Mouse (Mus musculus) stomach, adult 2 months (tissue): ENCODE results near the gene Slc30a2. TPM values are rescaled to one million over a fixed set of nuclear protein-coding genes. Genes with fewer than 3 reads are reported as not detected.

ENCODE experiments used
- polyA plus RNA-seq: library from polyadenylated mRNA; depleted of rRNA; stranded (reverse); fragments of >200 nt; gene quantifications from 2 replicates; pipeline ENCODE4 v1.2.3, GENCODE M21; 2012; rRNA removed

The Slc30a2 gene
- polyA plus RNA-seq: 0.16 TPM in 1 of 2 replicates, not detected in the other

DNA sequence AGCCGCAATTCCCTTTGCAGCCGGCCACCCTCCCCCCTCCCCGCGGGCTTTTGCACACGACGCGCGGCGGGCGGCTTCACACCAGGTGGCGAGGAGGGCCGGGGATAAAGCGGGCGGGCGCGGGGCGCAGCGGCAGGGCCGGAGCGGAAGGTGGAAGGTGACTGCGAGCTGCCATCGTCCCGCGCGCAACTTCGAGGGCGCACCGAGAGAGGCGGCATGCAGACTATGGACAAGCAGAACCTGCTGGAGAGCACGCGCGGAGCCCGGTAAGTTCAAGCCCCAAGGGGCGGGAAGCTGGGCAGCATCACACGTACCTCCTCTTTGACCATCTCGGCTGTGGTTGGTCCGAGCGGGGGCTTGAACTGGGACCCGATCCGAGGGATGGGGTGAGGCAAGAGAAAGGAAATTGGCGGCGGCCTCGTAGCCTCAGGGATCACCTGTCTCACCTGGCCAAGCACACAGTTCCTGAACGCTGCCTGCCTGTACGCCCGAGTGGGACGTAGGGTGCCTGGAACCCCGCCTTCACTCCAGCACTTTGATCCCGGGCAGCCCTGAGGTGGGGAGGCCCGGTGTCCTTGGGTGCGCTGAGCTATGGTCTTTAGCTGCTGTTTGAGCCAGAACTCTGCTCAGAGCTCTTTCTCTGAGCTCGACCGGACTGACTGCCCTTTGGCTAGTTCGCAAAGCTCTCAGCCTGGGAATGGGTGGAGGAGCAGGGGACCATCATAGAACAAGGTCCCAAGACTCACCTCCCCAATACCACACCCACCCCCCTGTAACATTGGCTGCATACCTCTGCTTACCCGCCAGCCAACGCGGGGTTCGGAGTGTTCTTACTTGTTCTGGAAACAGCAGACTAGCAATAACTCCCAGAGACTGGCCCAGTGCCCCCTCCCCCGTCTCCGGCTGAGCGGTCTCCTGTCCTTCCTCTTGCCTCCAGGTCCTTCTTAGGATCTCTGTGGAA is at the start of gene Slc30a2:
Slc30a2 (plus strand) TSS at position 111 of the 961 bp plus-strand sequence.

GRCm38 (mm10) chr4:134314876-134315275 is 28.1 kb upstream of the Slc30a2 start, which contains the start of gene Trim63:
TSS of gene Trim63 (plus strand) at chr4:134315120.

DNA sequence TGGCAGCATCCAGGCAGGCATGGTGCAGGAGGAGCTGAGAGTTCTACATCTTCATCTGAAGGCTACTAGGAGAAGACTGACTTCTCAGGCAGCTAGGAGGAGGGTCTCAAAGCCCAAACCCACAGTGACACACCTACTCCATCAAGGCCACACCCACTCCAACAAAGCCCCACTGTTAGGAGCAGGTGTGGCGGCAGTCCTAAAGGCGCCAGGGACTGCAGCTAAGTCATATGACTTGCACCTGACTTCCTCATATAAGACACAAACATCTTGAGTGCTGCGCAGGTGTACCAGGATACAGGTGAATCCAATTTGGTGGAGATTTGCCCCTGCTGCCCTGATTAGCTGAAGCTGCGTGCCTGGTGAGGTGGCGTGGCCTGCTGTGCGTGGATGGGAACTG is 40.8 kb downstream of the Slc30a2 start, which contains the start of gene Extl1:
Extl1 (minus strand) TSS at position 101 of the 400 bp plus-strand sequence.

GRCm38 (mm10) chr4:134395977-134396825 is 53.2 kb downstream of the Slc30a2 start, which contains the start of gene Pafah2:
TSS of gene Pafah2 (plus strand) at chr4:134396320.

Other genes with a start within 250 kb of the Slc30a2 start
- gene Cd52, start 248.1 kb upstream of the Slc30a2 start, polyA plus RNA-seq: 4.7 and 8.8 TPM in 2 replicates
- 0.82 and 2.1 TPM in 2 replicates for gene Ubxn11, start 240.6 kb upstream of the Slc30a2 start, polyA plus RNA-seq
- gene Sh3bgrl3, start 214.4 kb upstream of the Slc30a2 start, polyA plus RNA-seq: 521 and 785 TPM in 2 replicates
- 17.3 and 19.2 TPM in 2 replicates for gene Cep85, start 156.1 kb upstream of the Slc30a2 start, polyA plus RNA-seq
- not detected in 2 replicates for gene Gm7534, start 140.2 kb upstream of the Slc30a2 start, polyA plus RNA-seq
- gene Catsper4, start 115.8 kb upstream of the Slc30a2 start, polyA plus RNA-seq: 0.21 and 0.29 TPM in 2 replicates
- 12.0 TPM in 2 replicates for gene Cnksr1, start 104.8 kb upstream of the Slc30a2 start, polyA plus RNA-seq
- not detected in 2 replicates for gene E130218I03Rik, start 99.5 kb upstream of the Slc30a2 start, polyA plus RNA-seq
- 4.6 and 9.0 TPM in 2 replicates for gene Zfp593, start 97.6 kb upstream of the Slc30a2 start, polyA plus RNA-seq
- 0.14 TPM in 1 of 2 replicates, not detected in the other for gene Gm30191, start 96.2 kb upstream of the Slc30a2 start, polyA plus RNA-seq
- gene Grrp1, start 89.1 kb upstream of the Slc30a2 start, polyA plus RNA-seq: 6.7 and 9.4 TPM in 2 replicates
- 0.56 and 0.67 TPM in 2 replicates for gene Pdik1l, start 55.3 kb upstream of the Slc30a2 start, polyA plus RNA-seq
- gene Trim63, start 28.1 kb upstream of the Slc30a2 start, polyA plus RNA-seq: 0.21 and 0.28 TPM in 2 replicates
- gene Extl1, start 40.7 kb downstream of the Slc30a2 start, polyA plus RNA-seq: 1.4 and 1.7 TPM in 2 replicates
- 28.6 and 33.4 TPM in 2 replicates for gene Pafah2, start 53.1 kb downstream of the Slc30a2 start, polyA plus RNA-seq
- 6.2 TPM in 2 replicates for gene Stmn1, start 125.1 kb downstream of the Slc30a2 start, polyA plus RNA-seq
- 57.5 and 68.1 TPM in 2 replicates for gene Paqr7, start 153.5 kb downstream of the Slc30a2 start, polyA plus RNA-seq
- gene Aunip, start 167.8 kb downstream of the Slc30a2 start, polyA plus RNA-seq: 0.09 and 0.17 TPM in 2 replicates
- 22.1 and 23.9 TPM in 2 replicates for gene Mtfr1l, start 192.2 kb downstream of the Slc30a2 start, polyA plus RNA-seq
- 7.9 and 8.3 TPM in 2 replicates for gene Selenon, start 209.0 kb downstream of the Slc30a2 start, polyA plus RNA-seq